Mouse (Mus musculus) C2C12 (cell line): ENCODE measurements around the gene B3galt5.

ENCODE experiments used
- CTCF ChIP-seq: IDR thresholded peaks from one replicate; pipeline ENCODE4 v1.5.1; 2011; ENCODE audit not compliant: control insufficient read depth, insufficient read depth, insufficient read length
- MAX ChIP-seq: IDR thresholded peaks from one replicate; pipeline ENCODE4 v1.6.1; 2011; ENCODE audit warnings: mild to moderate bottlenecking, control low read depth
- USF1 ChIP-seq: IDR thresholded peaks from one replicate; pipeline ENCODE4 v1.6.1; 2011; ENCODE audit warnings: low read depth, mild to moderate bottlenecking, control low read depth, moderate library complexity

DNA sequence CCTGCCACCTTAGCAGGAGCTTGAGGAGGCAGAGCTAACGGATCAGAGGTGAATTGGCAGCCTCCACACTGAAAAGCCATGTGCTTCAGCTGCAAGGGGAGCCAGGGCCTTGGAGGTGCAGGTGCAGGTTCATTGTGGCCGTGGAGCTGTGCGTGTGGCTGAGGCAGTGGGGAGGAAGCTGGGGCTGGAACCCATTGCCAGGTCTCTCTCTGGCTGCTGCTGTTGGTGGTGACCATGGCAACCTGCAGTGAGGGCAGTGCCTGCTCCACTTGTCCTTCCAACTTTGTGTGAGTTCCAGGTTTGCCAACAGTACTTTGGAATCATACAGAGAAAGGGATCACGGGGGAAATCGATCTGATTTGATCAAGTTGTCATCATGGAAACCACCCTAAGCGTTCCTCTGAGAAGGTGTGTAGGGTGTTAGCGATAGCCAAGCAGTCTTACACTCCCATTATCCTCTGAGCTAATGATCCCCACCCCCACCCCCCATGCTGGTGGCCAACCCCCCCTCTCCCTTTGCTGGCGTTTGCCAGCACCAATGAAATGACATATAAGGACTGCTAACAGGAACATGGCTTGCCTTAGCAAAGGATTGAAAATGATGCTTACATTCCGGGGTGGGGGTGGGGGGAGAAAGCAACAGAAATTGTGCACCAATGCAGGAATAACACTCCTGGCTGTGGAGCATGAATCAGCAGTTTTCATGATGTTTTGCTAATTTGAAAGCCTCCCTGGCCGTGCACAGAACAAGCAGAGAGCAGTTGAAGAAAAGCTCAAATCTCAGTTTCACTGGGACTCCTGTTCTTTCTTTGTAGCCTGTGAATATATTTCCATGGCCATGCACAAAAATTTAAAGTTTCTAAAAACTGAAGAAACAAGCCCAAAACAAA is 90.8 kb downstream of the B3galt5 start:
- no peak for TF ChIP-seq CTCF
- no peak for TF ChIP-seq USF1
- TF ChIP-seq MAX: no peak
